1 mouse cellular context compared by ENCODE assay signal in the genomic region with DNA sequence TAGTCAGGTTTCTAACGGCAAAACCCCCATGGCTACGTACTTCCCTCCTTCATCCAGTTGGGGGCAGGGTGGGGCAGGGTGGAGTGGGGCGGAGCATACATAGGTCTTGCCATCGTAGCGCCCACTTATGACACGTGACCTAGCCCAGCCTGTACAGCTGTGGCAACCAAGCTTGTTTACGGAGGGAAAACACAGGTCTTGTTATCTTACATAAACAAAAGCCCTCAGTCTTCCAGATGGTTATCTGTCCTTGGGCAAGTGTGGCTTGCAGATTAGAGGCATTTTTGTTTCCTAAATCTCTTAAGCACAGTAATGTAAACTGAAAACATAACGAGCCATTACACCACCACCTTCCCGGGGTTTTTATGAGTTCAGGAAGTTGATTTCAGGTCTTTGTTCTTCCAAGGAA.
TF ChIP-seq lines count a peak whose summit lies in the region.

No protein-coding gene starts in this region.

TF ChIP-seq in MEL, 35 proteins besides CTCF, POLR2A, EP300 and RAD21 (continued from another document):
- TF ChIP-seq USF1 (IDR thresholded peaks at IDR 0.05; ENCODE audit: low read depth, low read length) (peak; percentile 98), GABPA (IDR thresholded peaks at IDR 0.05; ENCODE audit: low read depth, low read length) (no peak), MEF2A (IDR thresholded peaks at IDR 0.05; ENCODE audit: extremely low read depth, insufficient replicate concordance, low read depth, low read length, poor library complexity, severe bottlenecking) (no peak), POLR2AphosphoS2 (IDR thresholded peaks at IDR 0.05; ENCODE audit: low read length) (no peak; the same call in 1 of the 2 replicates)
TF ChIP-seq in MEL: peak in this region for 17.
